Mouse (Mus musculus) heart, adult 8-10 months (tissue): ENCODE results near the gene Gm28635. TPM values are rescaled to one million over a fixed set of nuclear protein-coding genes. Genes with fewer than 3 reads are reported as not detected.

Source experiments
- DNase-seq: peaks from one replicate; pipeline ENCODE4 v3.0.0; 2022; ENCODE audit warnings: low spot score
- total RNA-seq, 4 experiments: library from RNA; stranded (reverse); gene quantifications; 2 replicates each; pipeline ENCODE4 v1.2.4; 2022

Gm28635 gene
- total RNA-seq, 4 experiments from 2014 or later = 2.7 to 9.6 (median 4.9) TPM

- no peak for DNase-seq
Observed at GRCm38 (mm10) chr2:84592801-84593200, 85.0 kb downstream of the Gm28635 start.

- no peak for DNase-seq
Observed at GRCm38 (mm10) chr2:84585700-84586099, 92.1 kb downstream of the Gm28635 start.

- DNase-seq = no peak
Observed at GRCm38 (mm10) chr2:84582286-84582685, 95.6 kb downstream of the Gm28635 start.

- no peak for DNase-seq
Observed at GRCm38 (mm10) chr2:84581208-84581607, 96.6 kb downstream of the Gm28635 start.

- no peak for DNase-seq
Observed at GRCm38 (mm10) chr2:84579311-84579710, 98.5 kb downstream of the Gm28635 start.

GRCm38 (mm10) chr2:84574130-84574529 is 103.7 kb downstream of the Gm28635 start:
- DNase-seq = no peak

GRCm38 (mm10) chr2:84556888-84557514 is 120.8 kb downstream of the Gm28635 start:
- DNase-seq = peak; percentile 24

Other genes starting within 250 kb of the Gm28635 start
- 10 to 100 TPM; 39.5 to 67.3 (median 48.9) TPM for gene Tfpi, start 201.3 kb downstream of the Gm28635 start, total RNA-seq
- 10 to 100 TPM; 47.1 to 62.3 (median 51.3) TPM for gene Ctnnd1, start 27.3 kb downstream of the Gm28635 start, total RNA-seq
- gene Btbd18, start 19.0 kb downstream of the Gm28635 start, total RNA-seq = not detected
- gene Selenoh, start 7.3 kb downstream of the Gm28635 start, total RNA-seq = 10 to 100 TPM; 24.0 to 25.9 (median 24.0) TPM
- 10 to 100 TPM; 11.5 to 13.4 (median 12.8) TPM for gene Med19, start 361 bp upstream of the Gm28635 start, total RNA-seq
- gene Tmx2, start 1.1 kb upstream of the Gm28635 start, total RNA-seq = 100 to 1,000 TPM in 3 of 4 experiments, 10 to 100 TPM in 1; 95.0 to 143 (median 120) TPM
- gene Zdhhc5, start 37.1 kb upstream of the Gm28635 start, total RNA-seq = 10 to 100 TPM; 59.4 to 67.2 (median 63.7) TPM
- gene Clp1, start 49.3 kb upstream of the Gm28635 start, total RNA-seq = 1 to 10 TPM; 4.0 to 6.5 (median 4.6) TPM
- under 1 TPM; 0.46 to 0.84 (median 0.50) TPM for gene Ypel4, start 56.0 kb upstream of the Gm28635 start, total RNA-seq
- gene Gm19426, start 65.6 kb upstream of the Gm28635 start, total RNA-seq = 1 to 10 TPM; 1.2 to 1.8 (median 1.4) TPM
- 10 to 100 TPM; 58.4 to 76.5 (median 69.2) TPM for gene Serping1, start 97.4 kb upstream of the Gm28635 start, total RNA-seq
- 10 to 100 TPM; 11.8 to 37.6 (median 13.6) TPM for gene Ube2l6, start 120.8 kb upstream of the Gm28635 start, total RNA-seq
- gene Smtnl1, start 144.6 kb upstream of the Gm28635 start, total RNA-seq = under 1 TPM in 2 of 4 experiments, not detected in 2; 0.14 to 0.16 TPM
- gene Timm10, start 149.0 kb upstream of the Gm28635 start, total RNA-seq = 100 to 1,000 TPM; 119 to 134 (median 122) TPM
- 1 to 10 TPM; 1.6 to 2.8 (median 2.2) TPM for gene Slc43a1, start 160.8 kb upstream of the Gm28635 start, total RNA-seq
- gene Rtn4rl2, start 208.7 kb upstream of the Gm28635 start, total RNA-seq = 1 to 10 TPM; 1.6 to 3.9 (median 2.3) TPM